Mouse (Mus musculus) embryonic stem cell, embryonic (primary cell): ENCODE measurements around the gene Ckap4.

Source experiments
- CTCF ChIA-PET, 4 experiments: fragments of 300-600 bp in 2 of 4; fragments of 350-600 bp in 2 of 4; sonication (Branson Sonifier 250); formaldehyde crosslinking; loops; one replicate each; lab custom pipeline; 2022; ENCODE audit warnings: inconsistent platforms in 2 of 4; lab: Charles Lee
- POLR2A ChIA-PET, 4 experiments: fragments of 300-600 bp in 2 of 4; fragments of 350-600 bp in 2 of 4; sonication (Branson Sonifier 250); formaldehyde crosslinking; loops; one replicate each; lab custom pipeline; 2022; ENCODE audit warnings: antibody characterized with exemption in 4 of 4, inconsistent platforms in 1 of 4; lab: Charles Lee

The Ckap4 gene

GRCm38 (mm10) chr10:84556120-84556519, 22.3 kb upstream of the Ckap4 start:
- ChIA-PET CTCF (interaction anchor here in 1 of 4 experiments (0.6 to 1.5 kb wide), 2 partner anchors 41 to 42 kb away, joined by 3 to 5 read pairs; no protein-coding TSS in a partner anchor), POLR2A (interaction anchor here in 1 of 4 experiments (0.7 to 1.2 kb wide), 4 partner anchors 13 to 237 kb away, joined by 3 to 4 read pairs (median 4); no protein-coding TSS in a partner anchor)

GRCm38 (mm10) chr10:84554291-84555009, 20.6 kb upstream of the Ckap4 start:
- POLR2A ChIA-PET = interaction anchor here in 2 of 4 experiments (0.8 to 1.5 kb wide), 8 partner anchors 9 to 68 kb away, joined by 3 to 4 read pairs (median 3); partner anchors contain the start of gene Polr3b (in 1 of the 2)
- CTCF ChIA-PET = interaction anchor here in 2 of 4 experiments (0.7 to 2.6 kb wide), 2 partner anchors 39 kb away, joined by 9 to 13 read pairs; no protein-coding TSS in a partner anchor

- ChIA-PET POLR2A (interaction anchor here in 2 of 4 experiments (0.9 to 2.0 kb wide), 6 partner anchors 8 to 70 kb away, joined by 3 to 6 read pairs (median 4); partner anchors contain the start of gene Polr3b (in 1 of the 2)), CTCF (interaction anchor here in 2 of 4 experiments (1.5 to 2.6 kb wide), 2 partner anchors 29 to 37 kb away, joined by 4 to 13 read pairs; no protein-coding TSS in a partner anchor)
These were observed 18.6 kb upstream of the Ckap4 start for GRCm38 (mm10) chr10:84552477-84552876.

GRCm38 (mm10) chr10:84551846-84552245, 18.0 kb upstream of the Ckap4 start:
- ChIA-PET POLR2A (interaction anchor here in 1 of 4 experiments (1.8 kb wide), 1 partner anchor 28 kb away, joined by 4 read pairs; no protein-coding TSS in a partner anchor), CTCF (interaction anchor here in 1 of 4 experiments (1.5 kb wide), 1 partner anchor 29 kb away, joined by 4 read pairs; no protein-coding TSS in a partner anchor)

- CTCF ChIA-PET = interaction anchor here in 1 of 4 experiments (1.3 to 1.5 kb wide), 2 partner anchors 9 to 35 kb away, joined by 3 to 5 read pairs; no protein-coding TSS in a partner anchor
- POLR2A ChIA-PET = interaction anchor here in 2 of 4 experiments (0.7 to 2.0 kb wide), 5 partner anchors 12 to 1696 kb away, joined by 3 to 5 read pairs (median 3); no protein-coding TSS in a partner anchor
These were observed 16.0 kb upstream of the Ckap4 start for GRCm38 (mm10) chr10:84549920-84550293.

GRCm38 (mm10) chr10:84549146-84549919, 15.5 kb upstream of the Ckap4 start:
- ChIA-PET POLR2A (interaction anchor here in 2 of 4 experiments (0.6 to 2.0 kb wide), 8 partner anchors 8 to 452 kb away, joined by 3 to 5 read pairs (median 3); no protein-coding TSS in a partner anchor), CTCF (interaction anchor here in 3 of 4 experiments (0.6 to 1.5 kb wide), 7 partner anchors 10 to 346 kb away, joined by 3 to 5 read pairs (median 3); no protein-coding TSS in a partner anchor)

- POLR2A ChIA-PET = interaction anchor here in 3 of 4 experiments (0.5 to 1.3 kb wide), 8 partner anchors 8 to 129 kb away, joined by 3 to 5 read pairs (median 3); no protein-coding TSS in a partner anchor
- CTCF ChIA-PET = interaction anchor here in 1 of 4 experiments (1.4 kb wide), 1 partner anchor 12 kb away, joined by 3 read pairs; no protein-coding TSS in a partner anchor
These were observed 11.2 kb upstream of the Ckap4 start for GRCm38 (mm10) chr10:84544841-84545610.

GRCm38 (mm10) chr10:84542802-84543658, 9.2 kb upstream of the Ckap4 start:
- CTCF ChIA-PET = interaction anchor here (0.8 to 1.8 kb wide), 4 partner anchors 28 kb away, joined by 3 to 5 read pairs (median 4); no protein-coding TSS in a partner anchor
- POLR2A ChIA-PET = interaction anchor here in 3 of 4 experiments (0.7 to 1.1 kb wide), 4 partner anchors 13 to 22 kb away, joined by 3 read pairs; no protein-coding TSS in a partner anchor

- POLR2A ChIA-PET = no interaction called here
- CTCF ChIA-PET = no interaction called here
These were observed 5.8 kb upstream of the Ckap4 start for GRCm38 (mm10) chr10:84539651-84540050.

GRCm38 (mm10) chr10:84535859-84536258, 2.0 kb upstream of the Ckap4 start:
- ChIA-PET POLR2A (interaction anchor here in 1 of 4 experiments (0.7 to 1.3 kb wide), 3 partner anchors 13 to 22 kb away, joined by 3 to 5 read pairs (median 3); no protein-coding TSS in a partner anchor), CTCF (no interaction called here)

- POLR2A ChIA-PET = interaction anchor here in 1 of 4 experiments (0.7 to 1.3 kb wide), 3 partner anchors 12 to 23 kb away, joined by 3 to 5 read pairs (median 3); no protein-coding TSS in a partner anchor
- CTCF ChIA-PET = no interaction called here
These were observed 1.6 kb upstream of the Ckap4 start for GRCm38 (mm10) chr10:84535458-84535857.

GRCm38 (mm10) chr10:84532911-84533882, 665 bp downstream of the Ckap4 start:
- CTCF ChIA-PET = interaction anchor here in 3 of 4 experiments (0.6 to 3.4 kb wide), 8 partner anchors 10 to 415 kb away, joined by 3 to 17 read pairs (median 3); no protein-coding TSS in a partner anchor
- POLR2A ChIA-PET = interaction anchor here in 3 of 4 experiments (0.5 to 2.6 kb wide), 13 partner anchors 9 to 1398 kb away, joined by 3 to 12 read pairs (median 4); no protein-coding TSS in a partner anchor

- CTCF ChIA-PET = interaction anchor here in 3 of 4 experiments (0.6 to 3.4 kb wide), 7 partner anchors 9 to 39 kb away, joined by 3 to 17 read pairs (median 3); no protein-coding TSS in a partner anchor
These were observed 1.5 kb downstream of the Ckap4 start for GRCm38 (mm10) chr10:84532191-84532889.

GRCm38 (mm10) chr10:84531576-84531975, 2.3 kb downstream of the Ckap4 start:
- CTCF ChIA-PET = interaction anchor here in 2 of 4 experiments (2.5 to 3.4 kb wide), 2 partner anchors 16 to 17 kb away, joined by 8 to 17 read pairs; no protein-coding TSS in a partner anchor
- POLR2A ChIA-PET = interaction anchor here in 2 of 4 experiments (0.8 to 2.6 kb wide), 5 partner anchors 9 to 74 kb away, joined by 3 to 12 read pairs (median 4); no protein-coding TSS in a partner anchor

More at GRCm38 (mm10) chr10:84532191-84532889, 1.5 kb downstream of the Ckap4 start:
- POLR2A ChIA-PET = interaction anchor here in 2 of 4 experiments (0.5 to 2.6 kb wide), 13 partner anchors 8 to 481 kb away, joined by 3 to 12 read pairs (median 3); no protein-coding TSS in a partner anchor
